Mouse (Mus musculus) MEL (cell line): ENCODE data around the gene Abcc3.

Experiments
- CTCF ChIP-seq, 3 experiments: IDR thresholded peaks in 2 of 3; conservative IDR thresholded peaks in 1 of 3; 2 replicates each; pipeline ENCODE4 v1.5.1; 2011 to 2012; ENCODE audit warnings: low read length in 3 of 3, low read depth in 2 of 3, mild to moderate bottlenecking in 2 of 3, improper control_type of control experiment in 1 of 3, inconsistent platforms in 1 of 3, mixed read lengths in 1 of 3, moderate library complexity in 1 of 3; ENCODE audit not compliant: control insufficient read depth in 1 of 3, insufficient read depth in 1 of 3, poor library complexity in 1 of 3, severe bottlenecking in 1 of 3
- E2F4 ChIP-seq: IDR thresholded peaks from 2 replicates; pipeline ENCODE4 v1.6.1; 2011; ENCODE audit warnings: low read depth, low read length, improper control_type of control experiment, borderline replicate concordance
- GATA1 ChIP-seq: IDR thresholded peaks from 2 replicates; pipeline ENCODE4 v1.6.1; 2011; ENCODE audit warnings: low read depth, low read length, improper control_type of control experiment
- JUND ChIP-seq: IDR thresholded peaks from 2 replicates; pipeline ENCODE4 v1.6.1; 2011; ENCODE audit warnings: low read depth, mild to moderate bottlenecking, improper control_type of control experiment, low read length
- MAFK ChIP-seq: IDR thresholded peaks from 2 replicates; pipeline ENCODE4 v1.6.1; 2011; ENCODE audit warnings: low read depth, mild to moderate bottlenecking, low read length, improper control_type of control experiment, borderline replicate concordance
- NELFE ChIP-seq: IDR thresholded peaks from 2 replicates; pipeline ENCODE4 v1.6.1; 2011; ENCODE audit warnings: low read depth, low read length, improper control_type of control experiment
- POLR2A ChIP-seq, 2 experiments: IDR thresholded peaks; 2 replicates each; pipeline ENCODE4 v1.6.1; 2011 to 2012; ENCODE audit warnings: low read length in 2 of 2, mild to moderate bottlenecking in 2 of 2, control low read depth in 1 of 2, improper control_type of control experiment in 1 of 2, low read depth in 1 of 2, moderate library complexity in 1 of 2; ENCODE audit not compliant: control insufficient read depth in 1 of 2, insufficient read depth in 1 of 2, poor library complexity in 1 of 2
- POLR2AphosphoS5 ChIP-seq: IDR thresholded peaks from 2 replicates; pipeline ENCODE4 v1.6.1; 2012; ENCODE audit warnings: low read depth, borderline replicate concordance, mild to moderate bottlenecking, inconsistent platforms, low read length, moderate library complexity, mixed read lengths
- USF2 ChIP-seq, 2 experiments: IDR thresholded peaks; 2 replicates each; pipeline ENCODE4 v1.6.1; 2011 to 2012; ENCODE audit warnings: improper control_type of control experiment in 2 of 2, low read length in 2 of 2, borderline replicate concordance in 1 of 2, inconsistent platforms in 1 of 2, low read depth in 1 of 2, mild to moderate bottlenecking in 1 of 2; ENCODE audit not compliant: insufficient read depth in 1 of 2
- ZKSCAN1 ChIP-seq: IDR thresholded peaks from 2 replicates; pipeline ENCODE4 v1.6.1; 2012; ENCODE audit warnings: low read depth, mild to moderate bottlenecking, inconsistent platforms, low read length, improper control_type of control experiment, moderate library complexity

- TF ChIP-seq E2F4 (no peak), CTCF (IDR thresholded peaks at IDR 0.05 in 2 of 3, conservative IDR thresholded peaks at IDR 0.05 in 1 of 3; ENCODE audit: control insufficient read depth in 1 of 3, insufficient read depth in 1 of 3, low read depth in 2 of 3, low read length in 3 of 3, poor library complexity in 1 of 3, severe bottlenecking in 1 of 3) (no peak), GATA1 (no peak), POLR2A (IDR thresholded peaks at IDR 0.05; ENCODE audit: control insufficient read depth in 1 of 2, insufficient read depth in 1 of 2, low read depth in 1 of 2, low read length in 2 of 2, poor library complexity in 1 of 2) (no peak), NELFE (no peak), USF2 (IDR thresholded peaks at IDR 0.05; ENCODE audit: borderline replicate concordance in 1 of 2, insufficient read depth in 1 of 2, low read depth in 1 of 2, low read length in 2 of 2) (no peak), ZKSCAN1 (no peak), MAFK (no peak), JUND (no peak), POLR2AphosphoS5 (no peak)
Measured at GRCm38 (mm10) chr11:94324618-94325017, 68.2 kb downstream of the Abcc3 start.
